In the genomic region with DNA sequence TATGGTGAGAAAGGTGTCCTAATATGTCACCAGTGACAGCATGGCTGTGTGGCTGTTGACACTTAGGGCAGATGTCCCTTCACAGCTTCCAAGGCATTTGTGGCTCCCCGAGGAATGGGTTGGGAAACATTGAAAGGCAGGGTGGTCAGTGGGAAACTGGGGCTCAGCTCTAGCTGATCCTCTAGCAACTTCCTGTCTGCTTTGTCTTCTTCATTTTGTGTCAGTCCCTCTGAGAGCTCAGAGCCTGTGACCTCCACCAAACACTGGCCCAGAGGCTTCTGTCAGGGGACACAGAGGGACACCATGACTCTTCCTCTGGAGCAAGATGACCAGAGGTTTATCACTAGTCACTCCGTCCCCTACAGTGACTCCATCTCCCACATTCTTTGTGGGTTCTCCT, we compare ENCODE assay signal across 25 mouse cellular contexts. TPM values are rescaled to one million over a fixed set of nuclear protein-coding genes. Genes with fewer than 3 reads are reported as not detected.
DNase-seq lines count a peak whose midpoint lies in the region; ATAC-seq and TF ChIP-seq lines count a peak whose summit lies in the region.
"Had no signal": no experiment of that assay in that cellular context is flagged by ENCODE, and none has a peak within 500 bp of the region (broad histone marks: within the 10 kb centered on the region; RNA-seq: fewer than 3 reads in every experiment).

No protein-coding gene starts in this region.

- peak overlapping the region; percentile 77 for H3K4me2 ChIP-seq in forebrain, embryonic 13.5 days
- no peak overlapping the region for H3K4me2 ChIP-seq in forebrain, embryonic 11.5 days (ENCODE audit: low read depth, low read length, severe bottlenecking)
- H3K4me2 ChIP-seq in hindbrain, embryonic 16.5 days (ENCODE audit: low read length) = peak overlapping the region; percentile 84; the same call in 1 of the 2 replicates
- H3K4me2 ChIP-seq: heart, embryonic 11.5 days; limb, embryonic 12.5 days; liver, embryonic 11.5 days had no signal

- no peak for TF ChIP-seq POLR2A in cortical plate, adult 2 months (IDR thresholded peaks at IDR 0.05; ENCODE audit: extremely low read depth, insufficient read depth, low read length)

- H3K36me3 ChIP-seq in forebrain, embryonic 13.5 days (ENCODE audit: poor library complexity, severe bottlenecking) = no peaks in the 10 kb centered on the region
- no peaks in the 10 kb centered on the region for H3K36me3 ChIP-seq in forebrain, embryonic 11.5 days (ENCODE audit: control insufficient read depth, insufficient read depth, low read length)
- H3K36me3 ChIP-seq in hindbrain, embryonic 16.5 days (ENCODE audit: control insufficient read depth, insufficient read depth, low read length) = no peaks in the 10 kb centered on the region
- H3K36me3 ChIP-seq: limb, embryonic 12.5 days; midbrain, embryonic 12.5 days had no signal

- no peak overlapping the region for H3K27ac ChIP-seq in forebrain, embryonic 13.5 days
- no peak overlapping the region for H3K27ac ChIP-seq in forebrain, embryonic 11.5 days (ENCODE audit: low read depth, low read length)
- peak overlapping the region; percentile 98 for H3K27ac ChIP-seq in layer of hippocampus, adult 2 months
- peak overlapping the region; percentile 33; the same call in 1 of the 2 replicates for H3K27ac ChIP-seq in cortical plate, adult 2 months (ENCODE audit: insufficient read depth, low read length)
- H3K27ac ChIP-seq in hindbrain, embryonic 16.5 days (ENCODE audit: low read depth, low read length) = no peak overlapping the region
- H3K27ac ChIP-seq: kidney, postnatal 0 days; limb, embryonic 12.5 days; macrophage; midbrain, embryonic 12.5 days had no signal

- 91% methylated on average over 2 of the region's 2 CpGs for WGBS in forebrain, embryonic 13.5 days
- 89% methylated on average over 2 of the region's 2 CpGs for WGBS in forebrain, embryonic 11.5 days
- WGBS in hindbrain, embryonic 16.5 days = 79% methylated on average over 2 of the region's 2 CpGs

- no peak for DNase-seq in forebrain, embryonic 11.5 days (ENCODE audit: low spot score)
- DNase-seq in layer of hippocampus, adult 2 months (ENCODE audit: low spot score in 2 of 2) = no peak
- no peak for DNase-seq in layer of hippocampus, adult 8-10 months (ENCODE audit: low spot score in 2 of 2)
- DNase-seq in c-Kit-positive CD71-positive TER-119-positive erythroid progenitor cells, embryonic 14.5 days (ENCODE audit: low spot score) = no peak
- no peak for DNase-seq in adrenal gland, postnatal 10 days
- DNase-seq: adrenal gland, postnatal 25 days; cerebellum, adult 11-12 months; cerebellum, postnatal 14 days; gastrocnemius, postnatal 10 days; kidney, adult 2 months; liver, postnatal 0 days; thymus, adult 18-20 months; thymus, postnatal 4 days had no signal

- H3K9me3 ChIP-seq in forebrain, embryonic 13.5 days (replicated peaks) = no peaks in the 10 kb centered on the region
- no peaks in the 10 kb centered on the region for H3K9me3 ChIP-seq in forebrain, embryonic 11.5 days (ENCODE audit: control insufficient read depth, low read length)
- no peaks in the 10 kb centered on the region for H3K9me3 ChIP-seq in hindbrain, embryonic 16.5 days (ENCODE audit: control insufficient read depth, low read length)
- H3K9me3 ChIP-seq: limb, embryonic 12.5 days; midbrain, embryonic 12.5 days had no signal

- H3K4me1 ChIP-seq in forebrain, embryonic 13.5 days = peaks cover 86% of the 10 kb centered on the region
- peaks cover 26% of the 10 kb centered on the region for H3K4me1 ChIP-seq in forebrain, embryonic 11.5 days (replicated peaks; ENCODE audit: control insufficient read depth, insufficient read depth, low read length)
- H3K4me1 ChIP-seq in cortical plate, adult 2 months (ENCODE audit: control insufficient read depth, insufficient read depth, low read length) = peaks cover 31% of the 10 kb centered on the region
- H3K4me1 ChIP-seq in hindbrain, embryonic 16.5 days (ENCODE audit: control insufficient read depth, insufficient read depth, low read depth, low read length) = peaks cover 67% of the 10 kb centered on the region

- no peaks in the 10 kb centered on the region for H3K27me3 ChIP-seq in forebrain, embryonic 13.5 days
- no peaks in the 10 kb centered on the region for H3K27me3 ChIP-seq in forebrain, embryonic 11.5 days (ENCODE audit: control insufficient read depth, insufficient read depth, low read length)
- H3K27me3 ChIP-seq in hindbrain, embryonic 16.5 days (replicated peaks; ENCODE audit: control insufficient read depth, insufficient read depth, low read length) = no peaks in the 10 kb centered on the region

- peak overlapping the region; percentile 69; the same call in 1 of the 2 replicates for H3K4me3 ChIP-seq in forebrain, embryonic 13.5 days
- no peak overlapping the region for H3K4me3 ChIP-seq in forebrain, embryonic 11.5 days (ENCODE audit: low read depth, low read length)
- peak overlapping the region; percentile 87 for H3K4me3 ChIP-seq in layer of hippocampus, adult 2 months
- no peak overlapping the region for H3K4me3 ChIP-seq in cortical plate, adult 2 months (ENCODE audit: insufficient read depth, low read length)
- H3K4me3 ChIP-seq in hindbrain, embryonic 16.5 days (ENCODE audit: low read length) = no peak overlapping the region
- H3K4me3 ChIP-seq: limb, embryonic 12.5 days; midbrain, embryonic 12.5 days had no signal

- no peak overlapping the region for H3K9ac ChIP-seq in forebrain, embryonic 13.5 days
- no peak overlapping the region for H3K9ac ChIP-seq in forebrain, embryonic 11.5 days (ENCODE audit: low read length)
- H3K9ac ChIP-seq in hindbrain, embryonic 16.5 days (ENCODE audit: low read depth, low read length) = no peak overlapping the region; the same call in 1 of the 2 replicates
- H3K9ac ChIP-seq: limb, embryonic 12.5 days; liver, postnatal 0 days; midbrain, embryonic 12.5 days had no signal

- no peak for ATAC-seq in forebrain, embryonic 13.5 days
- ATAC-seq in forebrain, embryonic 11.5 days (replicated peaks; ENCODE audit: low FRiP score) = no peak
- ATAC-seq in hindbrain, embryonic 16.5 days = no peak
- ATAC-seq: CD4-positive, CD25-positive, alpha-beta regulatory T cell, adult 4 months; liver, postnatal 0 days; lung, postnatal 0 days had no signal

- no peak for TF ChIP-seq CTCF in layer of hippocampus, adult 2 months (conservative IDR thresholded peaks at IDR 0.05)
- no peak for TF ChIP-seq CTCF in cortical plate, adult 2 months (IDR thresholded peaks at IDR 0.05; ENCODE audit: extremely low read depth, insufficient read depth, low read length)

RNA-seq across cellular contexts. Expression of a gene that starts 2.7 kb away (rescaled TPM):
- polyA plus RNA-seq in forebrain, embryonic 13.5 days (2015; fragmentation: Nextera tagmentation; extraction: Ambion mirVana) = 35.5 and 37.0 TPM in 2 replicates
- polyA plus RNA-seq in forebrain, embryonic 11.5 days (2014; fragmentation: Nextera tagmentation; extraction: Ambion mirVana) = 24.0 and 26.5 TPM in 2 replicates
- total RNA-seq in layer of hippocampus, adult 2 months (2021) = 100 to 1,000 TPM; 226 to 243 TPM
- 100 to 1,000 TPM; 201 to 245 (median 216) TPM for total RNA-seq in layer of hippocampus, adult 8-10 months (2022)
- polyA plus RNA-seq in cortical plate, adult 2 months (2012; rRNA removed) = 130 and 131 TPM in 2 replicates
- 37.5 and 46.2 TPM in 2 replicates for polyA plus RNA-seq in hindbrain, embryonic 16.5 days (2015; fragmentation: Nextera tagmentation; extraction: Ambion mirVana)
- total RNA-seq in adrenal gland, postnatal 10 days (2021) = 10 to 100 TPM; 18.1 to 22.3 TPM
- total RNA-seq: neutrophil, adult 5-6 weeks had no signal

Comparison
In these comparisons a context has a peak if more than half of its experiments do, and no peak if none do; other contexts are left out.
1. H3K4me3 ChIP-seq: peak in forebrain, embryonic 13.5 days (single experiment) and layer of hippocampus, adult 2 months (single experiment); none in forebrain, embryonic 11.5 days (single experiment), cortical plate, adult 2 months (single experiment) and hindbrain, embryonic 16.5 days (single experiment).
2. H3K27ac ChIP-seq: peak in layer of hippocampus, adult 2 months (single experiment) and cortical plate, adult 2 months (single experiment); none in forebrain, embryonic 13.5 days (single experiment), forebrain, embryonic 11.5 days (single experiment) and hindbrain, embryonic 16.5 days (single experiment).